Mouse (Mus musculus) A20 (cell line): ENCODE measurements around the gene Ddah1.

Source experiments
- DNase-seq: peaks from one replicate; pipeline ENCODE4 v3.0.0-alpha.2; 2011; ENCODE audit warnings: low read depth, low spot score

The Ddah1 gene

GRCm38 (mm10) chr3:145758561-145759378, at the start of gene Ddah1:
Ddah1 (plus strand) TSS chr3:145758675.
- no peak for DNase-seq

- DNase-seq, result no peak
These were observed 42.6 kb upstream of the Ddah1 start for GRCm38 (mm10) chr3:145715923-145716322.

DNA sequence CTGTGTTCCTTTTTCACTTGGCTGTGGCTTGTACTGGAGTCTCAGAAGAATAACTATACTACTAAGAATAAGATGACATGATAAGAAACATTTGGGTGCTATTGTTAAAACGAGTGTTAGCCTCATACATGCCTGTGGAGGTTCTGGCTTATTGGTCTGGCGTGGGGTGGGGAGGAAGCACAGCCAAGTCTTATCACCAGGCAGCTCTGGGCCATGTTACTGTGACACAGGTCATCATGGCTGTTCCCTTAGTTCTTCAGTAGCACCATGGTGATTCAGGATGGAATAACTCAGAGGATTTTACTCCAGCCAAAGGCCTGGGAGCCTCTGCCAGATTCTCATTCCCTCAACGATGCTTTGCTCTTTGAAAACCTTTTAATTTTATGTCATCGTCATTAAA, 38.8 kb upstream of the Ddah1 start:
- no peak for DNase-seq

GRCm38 (mm10) chr3:145725078-145725477, 33.4 kb upstream of the Ddah1 start:
- DNase-seq, result no peak

- no peak for DNase-seq
These were observed 30.1 kb upstream of the Ddah1 start for GRCm38 (mm10) chr3:145728336-145728735.

DNA sequence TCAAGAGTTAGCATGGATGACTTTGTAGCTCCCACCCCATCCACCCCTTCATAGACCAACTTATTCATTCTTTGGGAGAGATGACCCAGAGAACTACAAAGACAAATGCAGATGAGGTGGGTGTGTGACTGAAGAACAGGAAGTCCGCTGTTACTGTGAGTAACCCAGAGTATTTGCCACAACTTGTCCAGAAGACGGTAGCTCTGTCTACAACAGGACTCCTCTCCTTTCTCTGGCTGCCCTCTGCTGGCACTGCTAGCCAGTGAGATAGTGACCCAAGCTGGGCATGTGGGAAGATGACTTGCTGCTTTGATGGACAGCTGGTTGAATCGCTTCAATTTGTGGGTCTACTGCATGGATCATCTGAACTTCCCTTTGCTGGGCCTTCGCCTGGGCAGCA, 28.9 kb upstream of the Ddah1 start:
- DNase-seq, result no peak

GRCm38 (mm10) chr3:145730092-145730491, 28.4 kb upstream of the Ddah1 start:
- no peak for DNase-seq

GRCm38 (mm10) chr3:145734857-145735256, 23.6 kb upstream of the Ddah1 start:
- DNase-seq, result no peak

GRCm38 (mm10) chr3:145736562-145736961, 21.9 kb upstream of the Ddah1 start:
- DNase-seq, result no peak

DNA sequence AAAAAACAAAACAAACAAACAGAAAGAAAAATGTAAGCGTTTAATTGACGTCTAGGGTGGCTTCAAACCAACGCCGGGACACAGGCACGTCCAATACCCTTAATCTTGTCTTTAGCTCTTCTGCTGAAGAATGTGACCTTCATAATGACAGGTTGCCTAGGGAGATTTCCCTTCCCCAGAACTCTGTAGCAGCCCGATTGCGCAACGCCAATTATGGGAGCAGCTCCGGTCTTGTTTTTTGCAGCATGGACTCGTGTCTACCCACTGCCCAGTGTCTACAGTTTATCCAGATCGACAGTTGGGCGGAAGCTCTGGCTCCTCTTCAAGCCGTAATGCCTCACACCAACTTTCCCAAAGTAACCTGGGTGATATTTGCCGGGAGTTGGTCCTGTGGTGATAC, 19.8 kb upstream of the Ddah1 start:
- DNase-seq, result no peak

DNA sequence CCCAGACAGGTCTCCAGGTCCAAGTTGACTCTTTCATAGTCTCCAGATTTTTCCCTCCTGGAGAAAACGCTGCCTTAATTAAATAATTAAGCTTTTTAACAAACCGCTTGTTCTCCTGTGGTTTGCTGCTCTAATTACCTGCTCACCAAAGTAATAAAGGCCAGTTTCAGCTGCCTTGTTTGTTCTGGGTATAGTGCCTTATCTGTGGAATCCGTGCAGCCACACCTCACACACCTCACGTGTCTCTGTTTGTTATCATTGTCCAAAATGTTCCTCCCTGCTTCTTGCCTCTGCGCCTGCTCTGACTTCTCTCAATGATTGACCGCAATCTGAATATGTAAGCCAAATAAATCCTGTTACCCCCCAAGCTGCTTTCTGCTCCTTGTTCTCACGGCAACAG, 18.6 kb upstream of the Ddah1 start:
- DNase-seq, result no peak

DNA sequence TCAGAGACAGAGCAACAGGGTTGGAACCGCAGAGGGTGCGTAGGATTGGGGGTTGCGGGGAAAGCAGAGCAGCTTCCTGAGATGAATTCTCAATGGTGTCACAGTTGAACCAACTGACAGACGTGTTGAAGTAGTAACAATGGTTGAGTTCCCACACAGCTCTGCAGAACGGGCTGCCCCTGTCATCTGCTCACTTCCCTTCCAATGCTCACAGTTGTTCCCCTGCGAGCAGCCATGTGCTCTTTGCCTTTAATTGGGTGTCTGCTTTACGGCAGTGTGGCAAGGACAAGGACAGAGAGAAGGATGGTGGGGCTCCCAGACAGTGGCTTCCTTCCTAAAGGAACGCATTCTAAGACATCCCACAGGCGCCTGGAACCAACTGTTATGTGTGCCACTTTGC, 15.4 kb upstream of the Ddah1 start:
- peak; percentile 35 for DNase-seq

DNA sequence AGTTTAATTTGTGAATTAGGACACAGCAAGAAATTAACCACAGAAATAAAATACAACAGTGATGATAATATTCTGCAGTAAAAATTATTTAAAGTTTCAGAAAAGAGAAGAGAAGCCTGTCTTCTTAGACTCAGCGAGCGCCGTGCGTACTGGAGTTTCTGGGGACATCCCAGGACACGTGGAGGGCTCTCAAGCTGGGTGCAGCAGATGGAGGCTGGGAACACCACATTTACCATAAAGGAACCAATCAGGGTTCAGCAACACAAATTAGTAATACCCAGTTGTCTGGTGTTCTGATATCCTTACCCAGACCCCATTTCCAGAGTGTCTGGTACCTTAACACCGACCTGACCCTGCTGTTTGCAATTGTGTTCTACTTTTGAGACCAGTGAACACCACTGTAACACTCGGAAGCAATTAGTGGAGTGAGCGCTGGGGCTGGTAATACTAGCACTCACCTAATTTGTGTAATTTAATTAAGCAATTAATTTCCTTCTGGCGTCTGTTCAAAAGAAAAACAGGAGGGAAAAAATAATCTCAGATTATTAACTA, 14.9 kb upstream of the Ddah1 start:
- DNase-seq, result no peak

DNA sequence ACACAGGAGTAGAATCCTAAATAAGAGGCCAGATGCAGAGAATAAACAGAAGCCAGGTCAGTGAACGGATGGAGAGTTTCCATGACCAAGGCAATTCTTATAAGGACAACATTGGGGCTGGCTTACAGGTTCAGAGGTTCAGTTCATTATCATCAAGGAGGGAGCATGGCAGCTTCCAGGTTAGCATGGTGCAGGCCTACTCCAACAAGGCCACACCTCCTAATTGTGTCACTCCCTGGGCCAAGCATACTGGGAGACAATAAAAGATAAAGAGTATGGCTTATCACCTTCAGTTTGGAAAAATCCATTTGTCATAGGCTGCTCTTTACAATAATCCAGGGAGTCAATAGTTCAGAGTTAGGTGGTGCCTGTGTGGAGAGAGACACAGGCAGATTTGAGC, 9.8 kb upstream of the Ddah1 start:
- DNase-seq, result no peak

DNA sequence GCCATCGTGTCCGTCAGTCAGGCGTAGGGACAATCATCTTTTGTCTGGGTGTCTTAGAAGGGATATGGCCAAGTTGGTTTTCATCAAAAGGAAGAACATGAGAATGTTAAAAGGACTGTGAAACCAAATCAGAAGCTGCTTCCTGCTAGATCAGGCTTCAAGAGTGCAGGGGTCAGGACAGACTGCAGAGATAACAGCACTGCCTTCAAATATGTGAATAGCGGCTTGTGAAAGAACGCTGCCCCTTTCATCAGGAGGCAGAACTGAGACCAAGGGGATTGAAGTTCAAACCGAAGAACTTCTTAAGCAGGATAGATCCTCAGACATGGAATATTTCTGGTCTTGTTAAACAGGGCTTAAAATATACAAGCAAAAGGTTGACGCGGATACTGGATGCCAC, 2.0 kb upstream of the Ddah1 start:
- DNase-seq, result no peak

DNA sequence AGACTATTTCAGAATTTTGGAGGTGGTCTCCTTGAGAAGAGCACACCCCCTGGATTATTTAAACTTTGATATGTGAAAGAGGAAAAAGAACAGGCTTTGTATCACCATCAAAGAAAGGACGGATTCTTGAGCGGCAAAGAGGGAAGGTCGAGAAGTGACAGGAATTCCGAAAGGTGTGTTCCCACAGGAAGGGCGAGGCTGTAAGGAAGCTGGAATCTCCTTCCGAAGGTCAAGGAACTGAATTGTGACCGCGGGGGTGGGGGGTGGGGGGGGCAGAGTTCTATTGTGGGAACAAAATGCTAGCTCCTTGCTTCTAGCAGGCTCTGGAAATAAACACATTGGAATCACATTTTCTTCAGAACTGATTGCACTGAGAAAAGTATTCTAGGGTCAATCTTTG, 1.3 kb upstream of the Ddah1 start:
- DNase-seq, result no peak

- no peak for DNase-seq
These were observed 631 bp upstream of the Ddah1 start for GRCm38 (mm10) chr3:145757844-145758243.

GRCm38 (mm10) chr3:145759379-145760209, 1.1 kb downstream of the Ddah1 start:
- DNase-seq, result no peak

DNA sequence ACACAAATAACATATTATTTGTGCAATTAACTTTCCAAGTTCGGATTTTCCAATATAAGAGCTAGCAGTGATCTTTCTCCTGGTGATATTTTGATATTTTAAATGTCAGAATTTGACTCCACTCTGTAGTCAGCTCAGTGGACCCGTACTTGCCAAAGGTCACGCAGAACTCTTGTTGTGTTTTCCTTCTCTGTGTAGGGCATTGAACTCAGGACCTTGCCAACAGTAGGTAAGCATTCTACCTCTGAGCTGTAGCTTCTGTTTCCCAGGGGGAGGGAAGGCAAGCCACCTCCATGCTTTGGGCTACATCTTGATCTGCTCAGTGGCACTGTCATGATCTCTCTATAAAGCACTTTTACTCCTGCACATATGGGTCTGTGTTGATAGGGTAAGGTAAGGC, 2.1 kb downstream of the Ddah1 start:
- DNase-seq, result no peak

DNA sequence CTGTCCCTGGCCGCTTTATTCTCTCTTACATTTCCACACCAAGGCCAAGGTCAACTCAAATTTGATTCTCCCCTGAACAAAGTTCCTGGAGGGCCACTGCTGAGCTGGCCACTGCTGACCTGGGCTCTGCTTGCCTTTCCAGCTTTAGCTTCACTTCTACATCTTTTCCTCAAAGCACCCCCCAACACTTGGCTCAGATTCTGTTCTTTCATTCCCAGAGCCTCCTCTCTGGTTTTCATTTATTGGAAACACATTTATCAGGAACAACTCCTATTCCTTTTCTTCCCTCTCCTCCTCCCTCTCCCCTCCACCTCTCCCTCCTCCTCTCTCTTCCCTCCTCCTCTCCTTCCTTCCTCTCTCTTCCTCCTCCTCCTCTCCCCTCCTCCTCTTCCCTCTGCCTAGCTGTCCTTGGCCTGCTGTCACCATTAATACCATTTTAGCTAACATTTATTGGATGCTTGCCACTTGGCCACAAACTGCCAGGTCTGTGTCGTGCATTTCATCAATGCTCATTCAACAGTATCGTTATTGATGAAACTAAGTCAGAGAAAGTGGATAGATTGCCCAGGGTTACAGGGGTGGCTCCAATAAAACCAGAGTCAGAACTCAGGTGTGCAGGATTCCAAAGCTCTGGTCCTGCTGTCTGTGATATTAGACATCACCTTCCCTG, 3.2 kb downstream of the Ddah1 start:
- DNase-seq, result no peak

- DNase-seq, result no peak
These were observed 4.6 kb downstream of the Ddah1 start for GRCm38 (mm10) chr3:145762957-145763641.

DNA sequence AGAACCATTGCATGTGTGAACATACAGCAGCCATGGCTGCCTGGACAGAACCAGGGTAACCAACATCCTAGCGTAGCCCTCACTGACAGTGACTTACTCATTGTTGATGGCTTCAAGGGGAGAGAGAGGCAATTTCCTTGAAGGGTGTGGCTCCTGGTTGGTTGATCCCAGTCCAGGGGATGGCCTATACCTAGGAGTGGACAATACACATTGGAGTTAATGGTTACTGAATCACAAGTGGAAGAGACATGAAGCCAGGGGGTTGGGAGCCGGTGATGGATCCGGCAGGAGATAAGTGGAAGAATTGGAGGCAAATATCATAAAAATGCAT, 5.1 kb downstream of the Ddah1 start:
- DNase-seq, result no peak
